Mouse (Mus musculus): ENCODE results near the gene Man1c1.

Gene Man1c1

DNA sequence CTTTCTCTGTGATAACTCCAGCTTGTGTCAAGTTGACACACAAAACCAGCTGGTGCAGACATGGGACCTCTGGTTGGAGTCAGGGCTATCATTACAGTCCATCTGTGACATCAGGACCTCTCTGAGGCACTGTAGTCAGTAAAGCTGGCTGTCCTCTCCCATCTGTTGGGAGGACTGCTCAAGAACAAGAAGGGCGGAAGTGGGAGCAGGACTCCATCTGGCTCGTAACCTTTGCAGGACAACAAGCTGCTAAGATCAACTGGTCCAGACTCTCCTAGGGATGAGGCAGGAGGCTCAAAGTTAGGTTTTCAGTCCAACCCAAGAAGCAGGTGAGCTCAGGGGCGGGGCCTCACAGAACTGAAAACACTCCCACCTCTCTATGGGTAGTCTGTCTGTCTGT lies 29.1 kb downstream of the Man1c1 start:
- no peak for DNase-seq (ENCODE audit: low spot score in 2 of 2)

DNA sequence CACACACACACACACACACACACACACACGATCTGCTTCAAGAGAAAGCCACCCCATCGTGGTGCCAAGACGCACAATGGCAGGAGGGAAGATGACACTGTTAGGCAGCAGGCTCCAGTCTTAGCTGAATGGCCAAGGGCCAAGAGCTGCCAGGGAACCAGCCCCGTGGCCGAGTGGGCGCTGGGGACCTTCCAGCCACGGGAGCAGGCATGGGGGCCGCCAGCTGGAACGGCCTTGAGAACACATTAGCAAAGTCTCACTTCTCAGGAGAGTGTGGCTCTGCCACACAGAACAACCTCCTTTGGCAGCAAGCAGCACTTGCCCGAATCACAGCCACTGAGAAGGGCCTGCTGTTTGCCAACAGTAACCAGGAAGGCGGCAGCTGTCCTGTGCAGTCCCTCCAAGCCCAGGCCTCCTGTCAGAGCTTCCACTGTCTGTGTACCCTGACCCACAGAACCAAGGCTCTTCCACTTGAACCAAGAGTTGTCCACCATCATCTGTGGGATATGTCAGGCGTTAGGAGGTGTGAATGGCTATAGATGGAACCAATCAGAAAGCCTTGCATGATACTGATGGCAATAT lies 30.1 kb downstream of the Man1c1 start:
- DNase-seq (ENCODE audit: low spot score in 2 of 2): no peak

DNA sequence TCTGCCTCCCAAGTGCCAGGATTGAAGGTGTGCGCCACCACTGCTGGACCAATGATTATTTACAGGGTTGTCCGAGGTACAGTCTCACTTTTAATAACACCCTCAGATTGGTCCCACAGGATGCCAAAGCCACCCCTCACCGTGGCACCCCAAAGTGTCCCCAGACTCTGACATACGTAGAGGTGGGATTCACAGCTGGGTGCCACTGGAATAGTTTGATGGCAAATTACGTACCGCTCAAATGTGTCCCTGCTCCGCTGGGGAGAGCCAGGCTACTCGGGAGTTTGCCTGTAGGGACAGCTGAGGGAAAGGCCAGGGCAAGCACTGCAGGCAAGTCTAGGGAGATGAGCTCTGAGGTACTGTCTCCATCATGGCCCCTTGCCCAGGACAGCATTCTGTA lies 30.9 kb downstream of the Man1c1 start:
- DNase-seq (ENCODE audit: low spot score in 2 of 2): no peak

DNA sequence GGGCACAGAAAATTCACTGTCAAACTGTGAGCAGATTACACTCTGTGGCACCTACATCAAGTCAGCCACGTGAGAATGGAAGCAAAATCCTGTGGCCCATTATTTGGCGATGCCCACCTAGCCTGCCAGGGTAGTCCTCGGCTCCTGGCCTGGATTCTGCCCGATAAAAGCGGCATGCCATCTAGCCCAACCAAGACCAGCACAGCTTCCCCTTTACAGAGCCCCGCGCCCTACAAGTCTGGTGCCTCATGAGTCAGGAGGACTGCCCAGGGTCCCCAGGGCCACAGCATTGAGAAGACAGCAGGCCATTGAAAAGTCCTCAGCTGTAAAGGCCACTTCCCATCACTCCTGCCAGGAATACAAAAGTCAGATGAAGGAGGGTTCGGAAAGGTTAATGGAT lies 31.8 kb downstream of the Man1c1 start:
- DNase-seq (ENCODE audit: low spot score in 2 of 2): no peak

DNA sequence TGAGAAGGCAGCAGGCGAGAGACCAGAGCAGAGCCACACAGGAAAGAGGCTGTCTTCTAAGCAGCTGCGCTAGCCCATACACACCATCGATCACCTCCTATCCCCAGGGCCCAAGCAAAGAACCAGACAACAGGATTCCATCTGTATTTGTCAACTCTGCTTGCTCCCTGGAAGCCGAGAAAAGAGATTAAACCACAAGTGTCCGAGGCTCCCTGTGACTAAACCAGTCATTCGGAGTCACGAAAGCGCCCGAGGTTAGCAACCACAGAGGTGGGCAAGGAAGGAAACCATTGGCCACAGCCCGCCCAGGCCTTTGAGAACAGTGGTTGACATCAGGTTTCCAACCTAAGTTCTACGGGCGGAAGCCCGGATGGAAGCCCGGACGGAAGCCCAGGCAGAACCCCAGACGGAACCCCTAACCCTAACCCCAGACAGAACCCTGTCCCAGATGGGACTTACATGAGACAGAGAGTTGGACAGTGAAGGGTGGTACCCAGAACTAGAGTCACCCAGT lies 32.4 kb downstream of the Man1c1 start:
- no peak for DNase-seq (ENCODE audit: low spot score in 2 of 2)

DNA sequence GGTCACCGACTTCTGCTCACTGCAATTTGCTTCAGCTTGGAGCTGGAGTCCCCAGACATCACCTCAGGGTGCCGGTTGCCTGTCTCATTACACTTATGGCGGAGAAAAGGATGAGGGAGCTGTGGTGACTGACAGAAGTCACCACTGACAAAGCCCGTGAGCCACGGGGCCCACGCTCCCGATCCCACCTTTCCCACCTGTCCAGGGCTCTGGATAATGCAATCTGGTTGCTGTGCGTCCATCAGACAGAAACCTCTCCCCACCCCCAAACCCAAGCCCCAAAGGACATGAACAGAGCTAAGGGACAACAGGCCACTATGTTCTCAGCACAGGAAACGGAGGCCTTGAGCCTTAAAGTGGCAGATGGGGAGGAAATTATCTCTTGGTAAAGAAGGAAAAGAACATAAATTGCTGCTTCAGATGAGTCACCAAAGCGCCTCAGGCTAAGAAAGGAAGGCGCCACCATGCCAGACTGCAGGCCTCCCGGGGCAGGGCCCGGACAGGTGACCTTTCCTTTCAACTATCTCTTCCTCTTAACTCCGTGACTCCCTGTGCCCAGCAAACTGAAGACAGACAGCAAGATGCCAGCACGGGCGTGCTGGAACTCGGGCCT lies 34.2 kb downstream of the Man1c1 start:
- DNase-seq (ENCODE audit: low spot score in 2 of 2): no peak

DNA sequence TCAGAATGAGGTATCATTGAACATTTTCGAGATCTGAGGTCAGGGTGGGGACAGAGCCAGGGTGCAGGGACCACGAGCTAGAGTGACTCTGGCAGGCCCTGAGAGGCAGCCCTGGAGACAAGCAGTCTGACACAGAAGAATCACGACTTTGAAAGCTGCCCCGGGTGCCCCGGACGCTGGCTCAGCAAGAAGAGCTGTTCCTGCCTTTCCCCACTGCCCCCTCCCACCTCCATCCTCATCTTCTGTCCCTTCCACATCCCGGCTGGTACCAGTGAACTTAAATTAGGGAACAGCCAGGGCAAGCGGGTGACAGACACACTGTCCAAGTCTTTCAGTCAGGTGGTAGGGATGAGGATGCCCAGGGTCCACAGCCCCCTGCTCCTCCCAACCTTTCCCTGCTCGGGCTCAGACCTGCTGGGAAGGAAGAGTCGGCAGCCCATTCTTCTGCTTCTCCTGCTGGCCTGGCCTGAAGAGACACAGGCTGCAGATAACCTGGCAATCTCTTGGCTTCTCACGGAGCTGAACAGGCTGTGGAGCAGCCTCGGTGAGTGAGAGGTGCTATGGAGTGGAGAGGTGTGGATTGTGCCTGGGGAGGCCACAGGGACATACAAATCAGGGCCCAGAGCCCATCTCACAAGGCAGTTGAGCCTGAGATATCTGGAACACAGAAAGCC lies 35.6 kb downstream of the Man1c1 start:
- no peak for DNase-seq (ENCODE audit: low spot score in 2 of 2)

DNA sequence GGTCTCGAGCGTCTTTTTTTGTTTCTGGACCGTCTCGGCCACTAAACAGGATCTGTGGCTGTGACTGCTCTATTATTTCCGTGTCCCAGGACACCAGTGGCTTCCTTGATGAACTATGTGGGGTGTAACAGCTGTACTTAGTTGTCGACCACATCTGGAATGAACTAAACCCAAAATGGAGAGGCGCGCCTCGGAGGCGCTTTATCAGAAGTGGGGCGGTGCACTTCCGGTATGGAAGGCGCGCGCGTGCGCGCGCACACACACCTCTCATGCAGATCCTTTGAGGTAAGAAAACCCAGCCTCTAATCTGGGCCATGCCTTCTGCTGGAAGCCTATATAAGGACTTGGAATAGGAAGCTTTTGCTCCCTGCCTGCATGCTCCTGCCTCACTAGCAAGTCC lies 37.7 kb downstream of the Man1c1 start:
- no peak for DNase-seq (ENCODE audit: low spot score in 2 of 2)

DNA sequence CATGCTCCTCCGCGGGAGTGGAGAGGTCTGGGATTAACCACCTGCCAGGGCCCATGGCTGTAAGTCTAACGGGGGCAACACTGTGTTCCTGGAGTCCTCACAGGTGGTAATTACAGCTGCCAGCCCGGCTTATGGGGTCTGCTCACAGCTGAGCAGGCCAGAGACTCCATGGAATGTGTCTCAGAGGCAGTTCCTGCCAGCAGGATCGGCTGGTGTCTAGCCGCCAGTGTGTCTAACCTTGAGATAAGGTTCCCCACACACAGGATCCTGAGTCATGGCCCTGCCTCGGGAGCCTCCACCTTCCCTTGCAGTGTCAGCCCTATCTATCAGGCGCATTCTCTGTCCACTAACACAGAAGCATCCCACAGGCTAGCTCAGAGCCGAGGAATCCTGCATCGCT lies 41.0 kb downstream of the Man1c1 start:
- DNase-seq (ENCODE audit: low spot score in 2 of 2): no peak

DNA sequence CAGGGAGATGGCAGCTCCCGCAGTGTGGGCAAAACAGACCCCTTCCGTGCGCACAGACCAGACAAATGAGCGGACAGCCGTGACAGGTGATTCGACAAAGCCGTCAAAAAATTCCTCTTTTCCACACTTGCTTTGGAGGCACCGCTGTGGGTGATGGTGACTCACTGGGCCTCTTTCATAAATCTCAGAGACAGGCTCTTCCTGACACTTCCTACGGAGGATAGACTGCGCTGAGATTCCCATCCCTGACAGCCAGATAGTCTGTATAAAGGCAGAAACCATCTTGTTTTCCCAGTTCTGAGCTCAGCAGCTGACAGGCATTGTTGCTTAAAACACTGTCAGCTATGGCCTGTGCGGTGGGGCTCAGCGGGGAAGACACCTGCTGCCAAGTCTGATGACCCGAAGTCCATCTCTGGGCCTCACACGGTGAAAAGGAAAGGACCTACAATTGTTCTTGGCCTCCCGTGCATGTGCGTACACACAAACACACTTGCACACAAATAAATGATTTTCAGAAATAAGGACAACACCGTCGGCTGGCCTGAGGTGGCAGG lies 43.4 kb downstream of the Man1c1 start:
- no peak for DNase-seq (ENCODE audit: low spot score in 2 of 2)

DNA sequence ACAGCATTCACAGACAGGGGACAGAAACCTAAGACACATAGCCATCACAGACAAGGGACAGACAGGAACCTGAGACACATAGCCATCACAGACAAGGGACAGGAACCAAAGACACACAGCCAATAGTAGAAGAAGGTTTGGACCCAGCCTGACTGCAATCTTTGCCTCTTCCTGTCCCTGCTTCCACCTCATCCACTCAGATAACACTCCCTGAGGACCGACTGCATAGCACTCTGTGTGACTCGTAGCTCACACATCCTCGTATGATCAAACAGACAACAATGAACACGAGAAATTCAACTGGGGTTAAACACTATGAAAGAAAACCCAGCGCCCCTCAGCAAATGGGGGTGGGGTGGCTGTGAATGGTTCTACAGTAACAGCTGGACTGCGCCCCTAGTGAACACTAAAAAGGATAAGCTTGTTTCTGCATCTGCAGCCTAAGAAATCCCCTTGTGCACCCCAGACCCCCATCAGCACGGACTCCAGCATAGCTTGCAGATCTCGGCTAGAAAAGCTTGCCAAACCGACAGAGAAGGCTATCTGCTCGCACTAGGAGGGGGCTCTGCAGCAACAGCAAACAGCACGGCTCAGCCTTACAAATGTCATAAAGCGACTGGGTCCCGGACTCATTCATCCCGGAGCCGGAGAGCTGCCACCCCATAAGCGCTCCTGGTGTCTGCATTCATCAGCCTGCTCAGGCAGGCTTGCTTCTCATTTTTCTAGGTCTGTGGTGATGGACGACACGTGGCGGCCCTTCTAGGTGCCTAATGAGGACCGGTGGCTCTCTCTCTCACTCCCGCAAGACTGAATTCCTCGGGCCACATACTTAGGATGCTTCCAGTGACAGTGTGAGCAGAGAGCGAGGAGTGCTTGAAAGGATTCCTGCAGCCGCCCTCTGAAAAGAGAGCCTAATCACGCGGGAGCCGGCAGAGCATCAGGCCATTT lies 44.5 kb downstream of the Man1c1 start:
- DNase-seq (ENCODE audit: low spot score in 2 of 2): no peak

DNA sequence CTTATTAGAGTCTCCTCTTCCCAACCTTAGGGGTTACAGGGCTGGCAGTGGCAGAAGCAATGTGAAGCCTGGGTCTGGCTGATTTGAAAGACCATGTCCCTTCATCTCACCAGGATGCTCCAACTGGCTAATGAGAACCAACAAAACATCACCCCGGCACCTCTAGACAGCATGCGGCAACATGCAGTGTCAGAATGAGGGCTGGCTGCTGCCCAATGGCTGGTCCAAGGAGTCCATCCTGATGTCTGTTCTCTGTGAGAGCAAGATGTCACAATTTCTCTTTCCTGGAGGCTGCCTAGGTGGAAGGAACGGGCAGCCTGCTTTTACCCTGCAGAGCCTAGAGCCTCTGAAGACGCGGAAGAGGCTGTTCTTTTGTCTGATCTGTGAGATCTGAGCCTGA lies 46.6 kb downstream of the Man1c1 start:
- no peak for DNase-seq (ENCODE audit: low spot score in 2 of 2)

DNA sequence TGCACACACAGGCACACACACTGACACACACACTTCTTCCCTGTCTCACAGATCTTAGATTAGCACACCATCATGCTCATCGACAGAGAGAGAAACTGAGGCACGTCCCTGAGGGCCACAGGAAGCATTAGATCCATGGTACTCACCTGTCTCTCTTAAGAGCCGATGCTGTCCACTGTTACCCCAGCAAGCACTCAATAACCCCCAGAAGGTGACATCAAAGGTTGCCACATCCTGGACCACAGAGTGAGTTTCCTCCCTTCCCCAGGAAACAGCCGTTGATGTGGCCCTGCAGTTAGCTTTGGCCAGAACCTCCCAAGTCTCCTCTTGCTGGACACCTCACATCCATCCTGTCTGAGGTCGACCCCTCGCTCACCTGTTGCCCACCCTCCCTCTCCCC lies 49.7 kb downstream of the Man1c1 start:
- DNase-seq (ENCODE audit: low spot score in 2 of 2): no peak

DNA sequence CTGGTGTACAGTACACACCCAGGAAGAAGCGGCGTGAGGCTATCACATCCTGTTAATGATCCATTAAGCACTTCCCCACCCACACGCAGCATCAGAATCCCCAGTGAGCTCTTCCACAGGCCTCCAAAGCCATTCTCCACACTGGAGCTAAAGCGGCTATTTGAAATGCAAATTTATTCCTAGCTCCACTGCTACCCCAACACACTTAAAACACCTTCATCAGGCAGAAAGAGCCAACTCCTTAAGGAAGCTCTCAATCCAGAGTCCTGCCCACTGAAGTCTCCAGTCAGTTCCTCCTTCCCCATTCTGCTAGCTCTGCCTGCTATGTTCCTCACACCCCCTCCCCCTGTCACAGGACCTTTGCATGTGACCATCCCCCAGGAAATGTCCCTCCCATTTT lies 51.4 kb downstream of the Man1c1 start:
- DNase-seq (ENCODE audit: low spot score in 2 of 2): no peak

DNA sequence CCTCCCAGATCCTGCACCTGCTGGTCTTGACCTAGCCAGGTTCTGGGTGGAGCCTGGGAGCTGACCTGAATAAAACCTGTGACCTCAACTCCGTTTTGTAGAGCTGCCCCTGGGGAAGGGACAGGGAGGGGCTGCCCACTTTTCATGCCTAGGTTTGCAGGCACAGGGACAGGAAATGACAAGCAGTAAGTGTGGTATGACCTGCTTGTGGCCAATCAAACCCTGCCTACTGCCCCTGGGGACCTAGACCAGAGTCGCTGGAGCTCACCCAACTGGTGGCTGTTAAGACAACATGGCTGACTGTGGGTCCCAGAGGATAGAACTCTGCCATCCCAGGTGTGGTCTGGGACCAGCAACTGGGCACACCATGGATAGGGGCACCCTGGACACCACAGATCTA lies 51.9 kb downstream of the Man1c1 start:
- no peak for DNase-seq (ENCODE audit: low spot score in 2 of 2)

DNA sequence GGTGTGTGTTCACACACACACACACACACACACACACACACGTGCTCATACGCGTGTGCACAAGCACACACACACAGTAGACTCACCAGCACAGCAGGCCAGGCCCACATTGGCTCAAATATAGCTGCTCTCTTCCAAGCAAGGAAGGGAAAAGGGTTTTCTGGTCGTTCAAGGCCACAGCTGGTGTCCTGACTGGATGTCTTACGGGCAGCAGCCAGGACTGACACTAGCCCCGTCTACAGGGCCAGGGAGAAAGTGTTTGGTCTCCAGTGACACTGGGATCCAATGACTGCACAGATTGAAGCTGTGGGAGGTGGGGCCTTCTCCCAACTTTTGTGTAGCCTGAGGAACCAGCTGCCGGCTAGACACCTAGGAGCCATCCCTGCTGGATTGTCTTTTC lies 52.7 kb downstream of the Man1c1 start:
- no peak for DNase-seq (ENCODE audit: low spot score in 2 of 2)

DNA sequence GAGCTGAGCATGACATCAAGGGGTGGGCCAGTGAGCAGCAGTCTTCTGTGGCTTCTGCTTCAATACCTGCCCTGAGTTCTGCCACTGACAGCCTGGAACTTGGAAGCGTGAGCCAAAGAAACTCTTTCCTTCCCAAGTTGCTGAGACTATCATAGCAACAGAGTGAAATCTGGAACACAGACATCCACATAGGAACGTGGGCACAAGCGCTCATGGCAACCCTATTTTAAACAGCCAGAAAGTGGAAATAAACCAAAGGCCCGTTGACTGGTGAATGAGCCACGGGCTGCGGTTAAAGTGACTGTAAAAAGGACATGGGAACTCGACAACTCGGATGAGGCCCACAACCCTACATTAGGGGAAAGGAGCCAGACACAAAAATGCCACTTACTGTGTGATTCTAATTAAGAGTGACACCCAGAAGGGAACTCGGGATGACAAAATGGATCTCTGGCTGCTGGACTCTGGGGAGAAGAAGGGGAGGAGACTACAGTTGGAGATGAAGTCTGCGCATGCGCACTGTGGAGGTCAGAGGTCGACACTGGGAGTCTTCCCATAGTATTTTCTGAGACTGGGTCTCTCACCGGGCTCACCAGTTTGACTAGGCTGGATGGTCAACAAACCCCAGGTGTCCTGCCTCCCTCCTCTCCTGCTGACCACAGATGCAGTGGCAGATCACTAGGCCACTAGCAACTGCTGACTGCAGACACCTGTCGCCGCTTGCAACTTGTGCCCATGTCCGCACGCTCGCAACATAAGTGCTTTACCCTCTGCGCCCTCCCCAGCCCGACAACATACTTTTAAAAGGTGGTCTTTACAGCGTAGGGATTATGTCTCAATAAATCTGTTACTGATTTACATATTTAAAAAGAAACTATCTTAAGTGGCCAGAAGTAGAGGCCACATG lies 58.8 kb downstream of the Man1c1 start:
- DNase-seq (ENCODE audit: low spot score in 2 of 2): no peak

DNA sequence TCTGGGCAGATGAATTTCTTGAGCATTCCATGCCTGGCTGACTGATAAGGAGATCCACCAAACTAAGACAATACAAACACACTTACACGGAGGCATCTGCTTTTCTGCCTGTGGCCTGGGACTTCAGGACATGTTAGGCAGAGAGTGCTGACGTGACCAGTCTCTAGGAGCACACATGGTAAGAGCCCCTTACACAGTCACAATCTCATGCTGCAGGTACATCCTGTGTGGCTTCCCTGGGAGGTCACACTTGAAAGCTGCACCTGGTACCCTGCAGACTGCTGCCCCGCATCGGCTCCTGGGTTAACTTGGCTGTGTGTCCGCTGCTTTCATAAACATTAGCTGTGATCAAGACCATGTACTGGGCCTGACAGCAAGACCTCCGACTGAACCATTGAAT lies 59.7 kb downstream of the Man1c1 start:
- DNase-seq (ENCODE audit: low spot score in 2 of 2): no peak

DNA sequence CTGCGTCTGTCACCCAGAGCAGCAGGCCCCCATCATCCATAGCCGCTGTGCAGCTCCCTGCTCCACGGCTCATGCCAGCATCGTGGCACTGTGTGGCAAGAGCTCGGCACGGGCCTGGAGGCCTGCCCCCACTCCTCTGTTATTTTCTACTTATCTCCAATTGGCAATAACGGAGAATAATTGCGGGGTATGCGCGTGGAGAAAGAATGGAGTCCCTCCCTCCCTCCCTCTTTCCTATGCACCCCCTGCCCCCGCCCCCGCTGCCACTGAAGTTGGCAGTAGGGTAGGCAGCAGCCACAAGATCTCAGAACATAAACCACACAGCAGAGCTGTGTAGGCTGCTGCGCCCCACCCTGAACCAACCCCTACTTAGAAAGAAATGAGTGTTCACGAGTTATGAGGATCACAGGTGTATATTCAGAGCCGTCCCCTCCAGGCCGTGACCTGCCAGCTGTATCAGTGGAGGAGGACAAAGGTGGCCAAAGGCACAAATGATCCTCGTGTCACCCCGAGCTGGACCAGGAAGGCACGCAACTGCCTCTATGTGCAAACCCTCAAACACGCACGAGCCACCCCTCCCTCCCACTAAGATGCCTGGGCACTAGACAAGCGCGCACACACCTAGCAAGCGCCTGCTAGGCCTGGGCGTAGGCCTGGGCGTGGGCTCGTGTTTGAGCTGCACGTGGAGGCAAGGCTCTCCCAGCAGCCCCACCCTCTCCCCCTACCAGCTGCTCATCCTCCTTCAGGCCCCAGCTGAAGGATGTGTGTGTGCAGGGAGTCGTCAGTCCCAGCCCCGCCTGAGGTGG lies 62.2 kb downstream of the Man1c1 start:
- DNase-seq (ENCODE audit: low spot score in 2 of 2): no peak

DNA sequence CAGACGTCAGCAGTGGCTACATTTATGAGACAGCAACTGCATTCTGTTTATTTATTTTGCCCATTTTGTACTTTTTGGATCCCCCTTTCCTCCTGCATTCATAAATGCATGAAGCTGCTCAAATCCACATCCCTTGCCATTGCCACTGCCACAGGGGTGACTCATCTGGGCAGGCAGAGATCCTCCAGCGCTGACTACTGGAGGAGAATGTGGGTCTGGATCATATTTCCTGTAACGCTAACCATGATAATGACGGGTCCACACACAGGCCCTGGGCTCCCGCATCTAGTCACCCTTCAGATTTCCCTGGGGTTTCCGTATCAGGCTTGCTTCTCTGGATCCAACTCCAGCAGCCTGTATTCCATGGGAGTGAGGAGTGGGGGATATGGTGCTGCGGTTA lies 64.8 kb downstream of the Man1c1 start:
- no peak for DNase-seq (ENCODE audit: low spot score in 2 of 2)
